Mouse (Mus musculus) neural tube, embryonic 14.5 days (tissue): ENCODE results near the gene Thumpd2. TPM values are rescaled to one million over a fixed set of nuclear protein-coding genes. Genes with fewer than 3 reads are reported as not detected.

ENCODE experiments used
- ATAC-seq: fragments of 200-750 bp; cut with Nextera tagmentation; 2 replicates; pipeline ENCODE4 v1.8.0; 2017; ENCODE audit warnings: low read depth, mild to moderate bottlenecking, moderate TSS enrichment, moderate library complexity
- H3K27ac ChIP-seq: fragments of 300-500 bp; sonication (generic); 2 replicates; pipeline ENCODE4 v1.5.1; 2014; ENCODE audit warnings: low read depth, mild to moderate bottlenecking, control low read depth, low read length, moderate library complexity, mixed read lengths
- H3K27me3 ChIP-seq: fragments of 300-500 bp; sonication (generic); 2 replicates; pipeline ENCODE4 v1.6.1; 2014; ENCODE audit warnings: low read length; ENCODE audit not compliant: control insufficient read depth, insufficient read depth
- H3K36me3 ChIP-seq: fragments of 300-500 bp; sonication (generic); 2 replicates; pipeline ENCODE4 v1.6.1; 2014; ENCODE audit warnings: low read length, mixed read lengths; ENCODE audit not compliant: control insufficient read depth, insufficient read depth
- H3K4me1 ChIP-seq: fragments of 300-500 bp; sonication (generic); 2 replicates; pipeline ENCODE4 v1.6.1; 2014; ENCODE audit warnings: low read length; ENCODE audit not compliant: control insufficient read depth, insufficient read depth
- H3K4me2 ChIP-seq: fragments of 300-500 bp; sonication (generic); 2 replicates; pipeline ENCODE4 v1.6.1; 2014; ENCODE audit warnings: mild to moderate bottlenecking, low read depth, low read length, control low read depth
- H3K4me3 ChIP-seq: fragments of 300-500 bp; sonication (generic); 2 replicates; pipeline ENCODE4 v1.5.1; 2014; ENCODE audit warnings: low read depth, low read length, control low read depth, mixed read lengths
- H3K9ac ChIP-seq: fragments of 300-500 bp; sonication (generic); replicated peaks from 2 replicates; pipeline ENCODE4 v1.6.1; 2014; ENCODE audit warnings: low read depth, mild to moderate bottlenecking, control low read depth, low read length, mixed read lengths
- H3K9me3 ChIP-seq: fragments of 300-500 bp; sonication (generic); 2 replicates; pipeline ENCODE4 v1.6.1; 2016; ENCODE audit warnings: low read length; ENCODE audit not compliant: control insufficient read depth
- WGBS: fragments of 180-500 bp; shearing (Covaris S2); extraction: QIAGEN DNeasy Blood & Tissue Kit; methylation state at CpG from one replicate; pipeline ENCODE4 v1.1.7; 2014; 5-methylcytosine and 5-hydroxymethylcytosine counted together
- polyA plus RNA-seq: library from polyadenylated mRNA; unstranded; fragments of >200 nt; fragmentation: Nextera tagmentation; extraction: Ambion mirVana; gene quantifications from 2 replicates; pipeline ENCODE4 v1.2.1, GENCODE M21; 2014

Gene Thumpd2
- polyA plus RNA-seq, 1 experiment from 2014 or later: 8.6 TPM

DNA sequence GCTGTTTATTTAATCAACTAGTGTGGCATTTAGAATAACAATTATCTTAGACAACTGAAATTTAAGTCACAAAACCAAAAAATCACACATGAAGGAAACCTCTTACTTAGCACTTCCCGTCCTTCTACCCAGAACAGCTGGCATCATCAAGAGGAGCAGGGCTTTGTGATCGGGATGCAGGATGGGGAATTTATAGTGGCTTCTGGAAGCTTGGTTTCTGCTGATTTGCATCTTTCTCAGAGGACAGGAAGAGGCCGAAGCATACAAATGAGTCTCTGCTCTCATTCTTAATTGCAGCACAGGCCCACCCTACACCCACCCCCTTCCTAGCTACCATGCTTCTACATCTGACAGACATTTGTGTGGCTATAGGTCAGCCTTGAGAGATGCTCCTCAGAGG lies 20.5 kb downstream of the Thumpd2 start:
- no peak overlapping the region for H3K27ac ChIP-seq
- H3K9me3 ChIP-seq: no peaks in the 10 kb centered on the region
- H3K4me3 ChIP-seq: no peak overlapping the region
- H3K27me3 ChIP-seq: no peaks in the 10 kb centered on the region
- no peaks in the 10 kb centered on the region for H3K4me1 ChIP-seq
- 0 out of 2 replicates have a peak, but pooled peaks cover 4% of the 10 kb centered on the region for H3K36me3 ChIP-seq
- no peak overlapping the region for H3K4me2 ChIP-seq
- H3K9ac ChIP-seq: no peak overlapping the region
- 49% methylated on average over 3 of the region's 3 CpGs for WGBS
- no peak for ATAC-seq

- H3K4me1 ChIP-seq: no peaks in the 10 kb centered on the region
- H3K4me3 ChIP-seq: no peak overlapping the region
- H3K4me2 ChIP-seq: no peak overlapping the region
- WGBS: 94% methylated on average over 2 of the region's 2 CpGs
- peaks cover 4% of the 10 kb centered on the region; the same call in 1 of the 2 replicates for H3K36me3 ChIP-seq
- H3K9ac ChIP-seq: no peak overlapping the region
- no peak overlapping the region for H3K27ac ChIP-seq
- H3K27me3 ChIP-seq: no peaks in the 10 kb centered on the region
- no peak for ATAC-seq
- no peaks in the 10 kb centered on the region for H3K9me3 ChIP-seq
Observed at GRCm38 (mm10) chr17:81041662-81042061, 23.2 kb downstream of the Thumpd2 start.

DNA sequence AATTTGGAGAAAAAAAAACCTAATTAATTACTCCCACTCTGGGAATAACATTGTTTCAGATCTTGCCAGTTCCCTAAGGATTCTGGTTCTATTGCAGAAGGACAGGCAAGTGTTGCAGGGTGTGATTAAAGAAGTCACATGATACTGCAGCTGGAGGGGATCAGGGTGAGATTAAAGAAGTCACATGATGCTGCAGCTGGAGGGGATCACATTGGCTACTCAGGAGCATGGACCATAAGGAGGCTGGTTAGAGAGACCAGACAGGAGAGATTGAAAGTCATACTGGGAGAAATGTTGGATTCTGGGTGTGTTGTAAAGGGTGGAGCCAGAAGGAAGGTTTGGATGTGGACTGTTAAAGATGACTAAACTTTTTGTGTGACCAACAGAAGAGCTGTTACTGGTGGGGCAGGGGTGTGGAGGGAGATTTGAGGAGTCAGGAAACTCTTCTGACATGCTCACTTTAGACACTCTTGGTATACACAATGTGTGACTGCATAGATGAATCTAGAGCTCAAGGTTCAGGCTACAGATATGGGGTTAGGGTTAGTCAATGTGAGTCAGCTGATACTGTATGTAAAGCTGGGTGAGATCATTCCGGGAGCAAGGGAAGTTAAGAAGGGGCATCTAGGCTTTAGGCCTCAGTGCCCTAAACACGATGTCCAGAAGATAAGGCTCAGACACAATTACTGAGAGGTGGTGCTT lies 26.0 kb downstream of the Thumpd2 start:
- Histone ChIP-seq H3K9ac (no peak overlapping the region), H3K27ac (no peak overlapping the region), H3K4me1 (no peaks in the 10 kb centered on the region), H3K4me3 (no peak overlapping the region), H3K4me2 (no peak overlapping the region), H3K27me3 (no peaks in the 10 kb centered on the region), H3K36me3 (peaks cover 4% of the 10 kb centered on the region; the same call in 1 of the 2 replicates), H3K9me3 (no peaks in the 10 kb centered on the region)
- WGBS: 98% methylated on average over 2 of the region's 2 CpGs
- ATAC-seq: no peak

GRCm38 (mm10) chr17:81035354-81035753 lies 29.5 kb downstream of the Thumpd2 start:
- H3K36me3 ChIP-seq: peaks cover 4% of the 10 kb centered on the region; the same call in 1 of the 2 replicates
- no peak overlapping the region for H3K4me3 ChIP-seq
- WGBS: 77% methylated on average over 5 of the region's 5 CpGs
- ATAC-seq: no peak
- H3K27ac ChIP-seq: no peak overlapping the region
- H3K4me2 ChIP-seq: no peak overlapping the region
- H3K9ac ChIP-seq: no peak overlapping the region
- H3K4me1 ChIP-seq: no peaks in the 10 kb centered on the region
- H3K9me3 ChIP-seq: no peaks in the 10 kb centered on the region
- H3K27me3 ChIP-seq: no peaks in the 10 kb centered on the region

- no peak for ATAC-seq
- Histone ChIP-seq H3K4me1 (no peaks in the 10 kb centered on the region), H3K36me3 (no peaks in the 10 kb centered on the region), H3K9ac (no peak overlapping the region), H3K4me2 (no peak overlapping the region), H3K27me3 (no peaks in the 10 kb centered on the region), H3K9me3 (no peaks in the 10 kb centered on the region), H3K27ac (no peak overlapping the region), H3K4me3 (no peak overlapping the region)
- WGBS: 86% methylated on average over 2 of the region's 2 CpGs
Observed at GRCm38 (mm10) chr17:81032957-81033356, 31.9 kb downstream of the Thumpd2 start.

DNA sequence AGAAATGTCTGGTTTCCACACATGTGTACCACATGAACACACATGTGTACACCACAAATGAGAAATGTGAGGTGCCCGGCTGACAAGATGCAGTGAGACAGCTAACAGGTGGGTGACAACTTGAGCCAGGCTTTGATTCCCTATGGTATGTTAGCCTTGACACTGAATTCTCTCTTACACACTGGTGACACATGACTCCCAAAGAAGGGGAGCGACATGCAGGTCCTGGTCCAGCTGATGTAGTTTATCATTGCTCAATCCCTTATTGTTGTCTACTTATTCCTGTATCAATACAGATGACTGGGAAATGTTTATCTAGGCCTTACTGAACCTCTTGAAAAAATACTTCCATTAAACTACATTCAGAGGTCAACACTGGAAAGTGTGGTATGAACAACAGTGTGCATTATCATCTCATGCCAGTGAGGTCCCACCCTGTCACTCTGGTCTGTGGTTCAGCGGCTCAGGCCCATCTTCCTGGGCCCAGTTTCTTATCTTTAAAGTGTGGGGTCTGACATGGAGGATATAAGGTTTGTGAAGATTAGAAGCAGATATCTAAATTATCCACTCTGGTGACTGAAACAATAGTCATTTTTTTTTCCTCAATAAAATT lies 32.9 kb downstream of the Thumpd2 start:
- Histone ChIP-seq H3K27ac (no peak overlapping the region), H3K4me2 (no peak overlapping the region), H3K9ac (no peak overlapping the region), H3K27me3 (no peaks in the 10 kb centered on the region), H3K4me3 (no peak overlapping the region), H3K9me3 (no peaks in the 10 kb centered on the region), H3K36me3 (no peaks in the 10 kb centered on the region), H3K4me1 (no peaks in the 10 kb centered on the region)
- WGBS: 93% methylated on average over 3 of the region's 3 CpGs
- no peak for ATAC-seq

DNA sequence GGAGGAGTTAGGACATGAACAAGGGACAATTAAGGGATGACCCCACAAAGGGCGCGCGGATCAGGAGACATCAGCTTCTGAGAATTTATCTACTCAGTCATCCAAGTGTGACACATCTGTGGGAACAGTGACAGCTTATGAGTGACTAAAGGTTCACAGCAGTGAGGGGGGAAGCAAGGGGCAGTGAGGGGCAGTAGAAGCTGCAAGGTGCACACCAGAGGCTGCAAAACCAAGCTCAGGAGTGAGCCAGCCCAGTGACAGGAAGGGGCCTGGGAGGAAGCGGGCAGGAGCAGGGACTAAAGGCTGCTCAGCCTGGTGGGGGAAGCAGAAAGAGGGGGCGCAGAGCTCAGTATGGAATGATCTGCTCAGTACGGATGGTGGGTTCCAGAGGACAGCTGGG lies 37.6 kb downstream of the Thumpd2 start:
- ATAC-seq: no peak
- Histone ChIP-seq H3K27ac (no peak overlapping the region), H3K27me3 (no peaks in the 10 kb centered on the region), H3K9me3 (no peaks in the 10 kb centered on the region), H3K36me3 (no peaks in the 10 kb centered on the region), H3K9ac (no peak overlapping the region), H3K4me1 (no peaks in the 10 kb centered on the region), H3K4me2 (no peak overlapping the region), H3K4me3 (no peak overlapping the region)
- WGBS: 73% methylated on average over 6 of the region's 6 CpGs

GRCm38 (mm10) chr17:81017132-81017531 lies 47.8 kb downstream of the Thumpd2 start:
- Histone ChIP-seq H3K27me3 (no peaks in the 10 kb centered on the region), H3K4me1 (no peaks in the 10 kb centered on the region), H3K4me2 (no peak overlapping the region), H3K9ac (no peak overlapping the region), H3K36me3 (no peaks in the 10 kb centered on the region), H3K4me3 (no peak overlapping the region), H3K9me3 (no peaks in the 10 kb centered on the region), H3K27ac (no peak overlapping the region)
- 32% methylated on average over 1 of the region's 1 CpGs for WGBS
- ATAC-seq: peak; percentile 60; the same call in 1 of the 2 replicates

- Histone ChIP-seq H3K4me3 (no peak overlapping the region), H3K9ac (no peak overlapping the region), H3K36me3 (no peaks in the 10 kb centered on the region), H3K27me3 (no peaks in the 10 kb centered on the region), H3K4me2 (no peak overlapping the region), H3K9me3 (no peaks in the 10 kb centered on the region), H3K4me1 (no peaks in the 10 kb centered on the region; the same call in 1 of the 2 replicates), H3K27ac (no peak overlapping the region)
- 0 out of 2 replicates have a peak, but pooled peaks have one; percentile 26 for ATAC-seq
- WGBS: 60% methylated on average over 4 of the region's 4 CpGs
Observed at GRCm38 (mm10) chr17:81015814-81016447, 49.0 kb downstream of the Thumpd2 start.
